Mouse (Mus musculus) CH12.LX (cell line): ENCODE results near the gene Ckap4.

Experiments used
- CTCF ChIP-seq, 2 experiments: IDR thresholded peaks in 1 of 2; conservative IDR thresholded peaks in 1 of 2; 2 replicates each; pipeline ENCODE4 v1.5.1; 2011 to 2012; ENCODE audit warnings: low read depth in 2 of 2, low read length in 2 of 2, improper control_type of control experiment in 1 of 2, inconsistent platforms in 1 of 2, mild to moderate bottlenecking in 1 of 2, moderate library complexity in 1 of 2
- EP300 ChIP-seq: IDR thresholded peaks from 2 replicates; pipeline ENCODE4 v1.6.1; 2011; ENCODE audit warnings: low read length, improper control_type of control experiment
- JUND ChIP-seq: conservative IDR thresholded peaks from 2 replicates; pipeline ENCODE4 v1.6.1; 2011; ENCODE audit warnings: low read depth, low read length, improper control_type of control experiment
- NELFE ChIP-seq: IDR thresholded peaks from 2 replicates; pipeline ENCODE4 v1.6.1; 2011; ENCODE audit warnings: low read depth, low read length, improper control_type of control experiment
- PAX5 ChIP-seq: IDR thresholded peaks from 2 replicates; pipeline ENCODE4 v1.6.1; 2012; ENCODE audit warnings: low read length, inconsistent platforms, mixed read lengths
- POLR2A ChIP-seq: IDR thresholded peaks from 2 replicates; pipeline ENCODE4 v1.6.1; 2011; ENCODE audit warnings: low read depth, mild to moderate bottlenecking, improper control_type of control experiment, low read length
- POLR2AphosphoS2 ChIP-seq: IDR thresholded peaks from 2 replicates; pipeline ENCODE4 v1.6.1; 2011; ENCODE audit warnings: low read depth, low read length, improper control_type of control experiment
- RCOR1 ChIP-seq: conservative IDR thresholded peaks from 2 replicates; pipeline ENCODE4 v1.6.1; 2012; ENCODE audit warnings: low read depth, mild to moderate bottlenecking, inconsistent platforms, low read length, improper control_type of control experiment
- SIN3A ChIP-seq: IDR thresholded peaks from 2 replicates; pipeline ENCODE4 v1.6.1; 2012; ENCODE audit warnings: low read length, improper control_type of control experiment, inconsistent platforms
- UBTF ChIP-seq: IDR thresholded peaks from 2 replicates; pipeline ENCODE4 v1.6.1; 2012; ENCODE audit warnings: low read depth, mild to moderate bottlenecking, inconsistent platforms, low read length, improper control_type of control experiment, moderate library complexity
- ZNF384 ChIP-seq: IDR thresholded peaks from 2 replicates; pipeline ENCODE4 v1.6.1; 2012; ENCODE audit warnings: low read depth, low read length, improper control_type of control experiment, inconsistent platforms

DNA sequence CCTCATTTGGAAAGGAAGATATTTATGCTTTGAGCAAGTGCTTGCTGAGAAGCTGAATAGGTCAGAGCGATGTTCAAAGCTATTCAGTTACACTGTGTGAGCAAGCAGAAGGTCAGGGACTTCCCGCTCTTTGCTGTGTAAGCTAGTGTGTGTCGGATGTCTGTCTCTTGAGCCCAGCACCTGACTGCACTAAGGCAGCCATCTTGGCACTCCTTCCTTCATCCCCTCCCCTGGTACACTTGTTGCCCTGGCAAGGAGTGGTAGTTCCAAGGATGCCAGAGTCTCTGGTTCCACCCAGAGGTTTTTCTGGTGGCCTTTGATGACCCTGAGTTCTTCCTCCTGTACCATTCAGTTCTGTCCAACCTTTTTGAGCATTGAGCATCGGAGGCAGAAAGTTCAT lies 26.1 kb upstream of the Ckap4 start:
- no peak for TF ChIP-seq POLR2A
- no peak for TF ChIP-seq CTCF (conservative IDR thresholded peaks at IDR 0.05 in 1 of 2, IDR thresholded peaks at IDR 0.05 in 1 of 2; ENCODE audit: low read depth in 2 of 2, low read length in 2 of 2)
- TF ChIP-seq JUND, result no peak
- TF ChIP-seq RCOR1, result no peak
- TF ChIP-seq PAX5, result no peak
- TF ChIP-seq EP300, result no peak
- TF ChIP-seq ZNF384, result no peak
- no peak for TF ChIP-seq POLR2AphosphoS2
- no peak for TF ChIP-seq UBTF
- TF ChIP-seq SIN3A, result no peak
- no peak for TF ChIP-seq NELFE
